Mouse (Mus musculus): ENCODE data around the gene Gm18336. TPM values are rescaled to one million over a fixed set of nuclear protein-coding genes. Genes with fewer than 3 reads are reported as not detected.

Gene Gm18336
- polyA plus RNA-seq, 1 experiment: 0.27 TPM

DNA sequence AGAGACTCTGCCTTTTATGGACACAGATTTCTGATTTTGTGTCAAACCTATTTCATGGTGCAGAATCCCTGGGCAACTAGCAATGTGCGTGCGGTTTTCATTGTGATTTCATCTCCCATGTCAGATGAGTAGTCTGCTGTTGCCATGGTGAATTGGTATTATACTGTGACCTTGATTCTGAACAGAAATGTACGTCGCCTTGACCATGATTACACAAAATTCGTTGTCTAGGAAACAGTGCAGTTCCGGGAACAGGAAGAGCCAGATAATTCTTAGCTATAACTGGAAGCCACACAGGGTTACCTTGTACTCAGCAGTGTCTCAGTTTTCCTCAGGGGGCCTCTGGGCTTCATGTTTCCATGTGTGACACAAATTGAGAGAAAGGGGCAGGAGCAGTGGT is 14.1 kb downstream of the Gm18336 start:
- peak; percentile 80 for DNase-seq (ENCODE audit: low read depth)

GRCm38 (mm10) chrX:73363291-73363690 is 35.2 kb downstream of the Gm18336 start:
- DNase-seq (ENCODE audit: low read depth): peak; percentile 5
- no peak for TF ChIP-seq POLR2A (IDR thresholded peaks at IDR 0.05; ENCODE audit: borderline replicate concordance, extremely low read depth, insufficient read depth, insufficient read length, poor library complexity, severe bottlenecking)

More for the DNA sequence above, 14.1 kb downstream of the Gm18336 start:
- TF ChIP-seq POLR2A (IDR thresholded peaks at IDR 0.05; ENCODE audit: borderline replicate concordance, extremely low read depth, insufficient read depth, insufficient read length, poor library complexity, severe bottlenecking) (no peak), CTCF (IDR thresholded peaks at IDR 0.05; ENCODE audit: borderline replicate concordance, extremely low read depth, insufficient read depth, insufficient read length) (no peak)

GRCm38 (mm10) chrX:73356719-73357118 is 41.8 kb downstream of the Gm18336 start:
- no peak for DNase-seq (ENCODE audit: low read depth)
- no peak for TF ChIP-seq POLR2A (IDR thresholded peaks at IDR 0.05; ENCODE audit: borderline replicate concordance, extremely low read depth, insufficient read depth, insufficient read length, poor library complexity, severe bottlenecking)
- no peak for TF ChIP-seq CTCF (IDR thresholded peaks at IDR 0.05; ENCODE audit: borderline replicate concordance, extremely low read depth, insufficient read depth, insufficient read length)

- DNase-seq (ENCODE audit: low read depth): no peak
- TF ChIP-seq CTCF (IDR thresholded peaks at IDR 0.05; ENCODE audit: borderline replicate concordance, extremely low read depth, insufficient read depth, insufficient read length) (no peak), POLR2A (IDR thresholded peaks at IDR 0.05; ENCODE audit: borderline replicate concordance, extremely low read depth, insufficient read depth, insufficient read length, poor library complexity, severe bottlenecking) (no peak)
These were observed 42.4 kb downstream of the Gm18336 start for GRCm38 (mm10) chrX:73356163-73356562.

Other genes starting within 250 kb of the Gm18336 start
- not detected in 2 replicates for gene Xlr5b, start 249.9 kb downstream of the Gm18336 start, polyA plus RNA-seq (2012; rRNA removed)
- gene DXBay18, start 249.3 kb downstream of the Gm18336 start, polyA plus RNA-seq (2012; rRNA removed): 0.26 and 0.71 TPM in 2 replicates
- gene Spin2d, start 221.7 kb downstream of the Gm18336 start, polyA plus RNA-seq (2012; rRNA removed): not detected in 2 replicates
- 3.7 and 13.7 TPM in 2 replicates for gene Xlr3b, start 206.5 kb downstream of the Gm18336 start, polyA plus RNA-seq (2012; rRNA removed)
- gene Xlr4b, start 184.4 kb downstream of the Gm18336 start, polyA plus RNA-seq (2012; rRNA removed): 0.25 and 0.97 TPM in 2 replicates
- gene F8a, start 170.4 kb downstream of the Gm18336 start, polyA plus RNA-seq (2012; rRNA removed): 19.7 and 22.1 TPM in 2 replicates
- 0.25 TPM in 1 of 2 replicates, not detected in the other for gene Xlr4c, start 155.6 kb downstream of the Gm18336 start, polyA plus RNA-seq (2012; rRNA removed)
- gene Xlr3c, start 133.3 kb downstream of the Gm18336 start, polyA plus RNA-seq (2012; rRNA removed): 0.13 TPM in 1 of 2 replicates, not detected in the other
- not detected in 2 replicates for gene Xlr5a, start 105.8 kb downstream of the Gm18336 start, polyA plus RNA-seq (2012; rRNA removed)
- gene Xlr5c, start 105.8 kb downstream of the Gm18336 start, polyA plus RNA-seq (2012; rRNA removed): not detected in 2 replicates
- not detected in 2 replicates for gene Gm45015, start 61.9 kb downstream of the Gm18336 start, polyA plus RNA-seq (2012; rRNA removed)
- 25.9 and 26.6 TPM in 2 replicates for gene Zfp275, start 56.1 kb downstream of the Gm18336 start, polyA plus RNA-seq (2012; rRNA removed)
- 1.2 and 1.3 TPM in 2 replicates for gene Zfp92, start 12.4 kb upstream of the Gm18336 start, polyA plus RNA-seq (2012; rRNA removed)
- gene Trex2, start 36.6 kb upstream of the Gm18336 start, polyA plus RNA-seq (2012; rRNA removed): 0.11 and 0.18 TPM in 2 replicates
- gene Haus7, start 60.3 kb upstream of the Gm18336 start, polyA plus RNA-seq (2012; rRNA removed): 45.6 and 50.0 TPM in 2 replicates
- 39.3 and 83.1 TPM in 2 replicates for gene Bgn, start 84.9 kb upstream of the Gm18336 start, polyA plus RNA-seq (2012; rRNA removed)
- 7.9 and 13.7 TPM in 2 replicates for gene Atp2b3, start 104.3 kb upstream of the Gm18336 start, polyA plus RNA-seq (2012; rRNA removed)
- 1.1 and 1.5 TPM in 2 replicates for gene Dusp9, start 240.7 kb upstream of the Gm18336 start, polyA plus RNA-seq (2012; rRNA removed)

Data from brain, embryonic 14.5 days (tissue).